Mouse (Mus musculus) limb, embryonic 12.5 days (tissue): ENCODE data around the gene 1700012B07Rik. TPM values are rescaled to one million over a fixed set of nuclear protein-coding genes. Genes with fewer than 3 reads are reported as not detected.

ENCODE experiments used
- ATAC-seq: fragments of 200-750 bp; cut with Nextera tagmentation; 2 replicates; pipeline ENCODE4 v1.8.0; 2017; ENCODE audit warnings: low read depth, moderate TSS enrichment; ENCODE audit not compliant: insufficient number of reproducible peaks, insufficient read depth, low FRiP score, low TSS enrichment
- H3K27ac ChIP-seq: fragments of 300-500 bp; sonication (generic); 2 replicates; pipeline ENCODE4 v1.5.1; 2016; ENCODE audit warnings: mild to moderate bottlenecking, moderate library complexity
- H3K27me3 ChIP-seq: fragments of 300-500 bp; sonication (generic); 2 replicates; pipeline ENCODE4 v1.6.1; 2016; ENCODE audit warnings: mild to moderate bottlenecking, moderate library complexity
- H3K36me3 ChIP-seq: fragments of 300-500 bp; sonication (generic); 2 replicates; pipeline ENCODE4 v1.6.1; 2016; ENCODE audit warnings: mild to moderate bottlenecking, moderate library complexity
- H3K4me1 ChIP-seq: fragments of 300-500 bp; sonication (generic); replicated peaks from 2 replicates; pipeline ENCODE4 v1.6.1; 2016
- H3K4me2 ChIP-seq: fragments of 300-500 bp; sonication (generic); 2 replicates; pipeline ENCODE4 v1.6.1; 2016; ENCODE audit warnings: mild to moderate bottlenecking, moderate library complexity
- H3K4me3 ChIP-seq: fragments of 300-500 bp; sonication (generic); replicated peaks from 2 replicates; pipeline ENCODE4 v1.5.1; 2016; ENCODE audit warnings: mild to moderate bottlenecking
- H3K9ac ChIP-seq: fragments of 300-500 bp; sonication (generic); replicated peaks from 2 replicates; pipeline ENCODE4 v1.6.1; 2016; ENCODE audit warnings: mild to moderate bottlenecking, moderate library complexity
- H3K9me3 ChIP-seq: fragments of 300-500 bp; sonication (generic); 2 replicates; pipeline ENCODE4 v1.6.1; 2016; ENCODE audit warnings: mild to moderate bottlenecking, moderate library complexity
- WGBS: fragments of 180-500 bp; shearing (Covaris S2); methylation state at CpG from one replicate; pipeline ENCODE4 v1.1.7; 2016; 5-methylcytosine and 5-hydroxymethylcytosine counted together
- polyA plus RNA-seq: library from polyadenylated mRNA; unstranded; fragments of >200 nt; fragmentation: Nextera tagmentation; extraction: Ambion mirVana; gene quantifications from 2 replicates; pipeline ENCODE4 v1.2.1, GENCODE M21; 2016

The 1700012B07Rik gene
- polyA plus RNA-seq, 1 experiment from 2014 or later, result not detected

DNA sequence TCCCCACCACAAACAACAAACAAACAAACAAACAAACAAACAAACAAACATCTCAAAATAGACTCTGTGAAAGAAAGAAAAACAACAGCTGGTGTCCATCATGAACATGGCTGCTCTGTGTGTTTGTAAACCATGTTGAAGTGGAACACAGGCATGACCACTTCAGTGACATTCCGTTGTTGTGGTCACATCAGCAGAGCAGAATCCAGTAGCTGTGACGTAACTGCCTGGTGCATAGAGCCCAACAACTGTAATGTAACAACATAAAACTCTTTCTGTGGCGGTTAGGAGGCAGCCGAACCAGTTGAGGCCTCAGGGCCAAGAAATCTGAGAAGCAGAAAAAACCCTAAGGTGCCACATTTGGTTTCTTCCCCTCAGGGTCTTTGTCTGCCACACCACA lies 17.8 kb upstream of the 1700012B07Rik start:
- Histone ChIP-seq H3K36me3 (no peaks in the 10 kb centered on the region), H3K9me3 (no peaks in the 10 kb centered on the region), H3K27me3 (no peaks in the 10 kb centered on the region), H3K4me2 (no peak overlapping the region), H3K9ac (no peak overlapping the region), H3K27ac (no peak overlapping the region), H3K4me3 (no peak overlapping the region), H3K4me1 (peaks cover 18% of the 10 kb centered on the region)
- no peak for ATAC-seq
- 40% methylated on average over 4 of the region's 4 CpGs for WGBS

DNA sequence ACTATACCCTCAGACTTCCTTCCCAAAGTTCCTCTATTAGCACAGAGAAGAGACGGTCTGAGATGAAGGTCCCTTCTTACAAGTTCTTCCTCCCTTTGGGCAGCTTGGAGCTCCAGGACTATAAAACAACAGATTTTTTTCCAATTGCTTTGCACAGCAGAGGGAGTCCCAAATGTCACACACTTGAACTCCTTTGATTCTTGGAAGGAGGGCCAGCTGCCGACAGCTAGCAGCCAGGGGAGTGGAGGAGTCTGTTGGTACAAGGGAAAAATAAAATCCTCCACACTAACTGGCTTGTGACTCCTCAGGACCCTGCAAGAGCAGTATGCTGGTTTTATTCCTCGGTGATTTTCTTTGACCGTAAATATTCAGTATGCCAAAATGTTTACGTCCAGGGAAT lies 16.6 kb upstream of the 1700012B07Rik start:
- Histone ChIP-seq H3K36me3 (no peaks in the 10 kb centered on the region), H3K4me3 (no peak overlapping the region), H3K9me3 (no peaks in the 10 kb centered on the region), H3K27ac (no peak overlapping the region), H3K4me1 (peaks cover 18% of the 10 kb centered on the region), H3K9ac (no peak overlapping the region), H3K27me3 (no peaks in the 10 kb centered on the region), H3K4me2 (no peak overlapping the region)
- 65% methylated on average over 5 of the region's 5 CpGs for WGBS
- no peak for ATAC-seq

GRCm38 (mm10) chr11:109830368-109830767 lies 2.5 kb upstream of the 1700012B07Rik start:
- H3K27me3 ChIP-seq, result no peaks in the 10 kb centered on the region
- 92% methylated on average over 5 of the region's 5 CpGs for WGBS
- H3K4me3 ChIP-seq, result no peak overlapping the region
- H3K9ac ChIP-seq, result no peak overlapping the region
- H3K27ac ChIP-seq, result no peak overlapping the region
- H3K4me1 ChIP-seq, result no peaks in the 10 kb centered on the region
- ATAC-seq, result no peak
- H3K4me2 ChIP-seq, result no peak overlapping the region
- H3K9me3 ChIP-seq, result no peaks in the 10 kb centered on the region
- H3K36me3 ChIP-seq, result no peaks in the 10 kb centered on the region

DNA sequence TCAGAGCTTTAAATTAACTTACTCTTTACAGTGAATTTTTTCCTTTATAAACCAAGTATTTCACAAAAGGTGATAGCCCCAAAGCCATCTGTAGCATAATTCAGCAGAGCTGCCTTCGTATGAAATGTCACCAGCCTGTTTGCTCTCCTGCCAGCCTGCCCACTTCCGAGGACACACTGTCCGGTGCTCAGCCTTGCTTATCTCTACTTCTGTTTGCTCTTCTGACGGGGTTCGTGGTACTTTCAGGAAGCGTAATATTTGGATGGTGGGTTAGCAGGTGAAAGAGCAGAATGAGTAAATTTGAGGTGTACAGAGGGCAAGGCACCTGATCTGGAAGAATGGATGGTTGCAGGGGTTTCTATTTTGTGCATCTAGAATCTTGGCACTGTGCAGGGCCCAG lies 5.6 kb downstream of the 1700012B07Rik start:
- Histone ChIP-seq H3K4me2 (no peak overlapping the region), H3K4me1 (no peaks in the 10 kb centered on the region), H3K9me3 (peaks cover 3% of the 10 kb centered on the region; the same call in 1 of the 2 replicates), H3K36me3 (no peaks in the 10 kb centered on the region), H3K4me3 (no peak overlapping the region), H3K27ac (no peak overlapping the region), H3K27me3 (no peaks in the 10 kb centered on the region), H3K9ac (no peak overlapping the region)
- 88% methylated on average over 6 of the region's 6 CpGs for WGBS
- ATAC-seq, result no peak

DNA sequence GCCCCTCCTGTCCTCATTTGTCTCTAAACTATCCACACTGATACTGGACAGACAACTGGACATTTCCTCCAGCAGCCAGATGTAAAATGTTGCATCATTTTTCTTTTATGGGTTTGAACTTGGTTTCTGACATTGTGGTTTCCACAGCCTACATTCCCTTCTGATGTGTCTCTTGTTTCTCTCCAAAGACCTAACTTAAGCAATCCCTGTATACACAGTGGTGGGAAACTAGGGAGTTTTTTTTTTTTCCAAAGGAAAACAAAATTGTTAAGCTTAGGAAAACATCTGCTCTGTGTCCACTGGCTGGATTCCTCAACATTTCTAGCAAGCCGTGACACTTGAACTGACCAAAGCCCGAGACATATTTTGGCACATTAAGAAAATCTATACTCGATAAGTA lies 10.4 kb downstream of the 1700012B07Rik start:
- 83% methylated on average over 3 of the region's 3 CpGs for WGBS

GRCm38 (mm10) chr11:109816911-109817310 lies 10.9 kb downstream of the 1700012B07Rik start:
- no peak overlapping the region for H3K4me3 ChIP-seq
- H3K27ac ChIP-seq, result no peak overlapping the region
- no peaks in the 10 kb centered on the region for H3K4me1 ChIP-seq
- H3K36me3 ChIP-seq, result no peaks in the 10 kb centered on the region
- no peaks in the 10 kb centered on the region for H3K9me3 ChIP-seq
- H3K27me3 ChIP-seq, result no peaks in the 10 kb centered on the region
- 83% methylated on average over 1 of the region's 1 CpGs for WGBS
- H3K4me2 ChIP-seq, result no peak overlapping the region
- ATAC-seq, result no peak
- no peak overlapping the region for H3K9ac ChIP-seq

More for the DNA sequence above, 10.4 kb downstream of the 1700012B07Rik start:
- no peak overlapping the region for H3K4me2 ChIP-seq
- no peaks in the 10 kb centered on the region for H3K9me3 ChIP-seq
- H3K36me3 ChIP-seq, result no peaks in the 10 kb centered on the region
- ATAC-seq, result no peak
- no peak overlapping the region for H3K4me3 ChIP-seq
- no peaks in the 10 kb centered on the region for H3K4me1 ChIP-seq
- no peak overlapping the region for H3K9ac ChIP-seq
- H3K27me3 ChIP-seq, result no peaks in the 10 kb centered on the region
- H3K27ac ChIP-seq, result no peak overlapping the region

DNA sequence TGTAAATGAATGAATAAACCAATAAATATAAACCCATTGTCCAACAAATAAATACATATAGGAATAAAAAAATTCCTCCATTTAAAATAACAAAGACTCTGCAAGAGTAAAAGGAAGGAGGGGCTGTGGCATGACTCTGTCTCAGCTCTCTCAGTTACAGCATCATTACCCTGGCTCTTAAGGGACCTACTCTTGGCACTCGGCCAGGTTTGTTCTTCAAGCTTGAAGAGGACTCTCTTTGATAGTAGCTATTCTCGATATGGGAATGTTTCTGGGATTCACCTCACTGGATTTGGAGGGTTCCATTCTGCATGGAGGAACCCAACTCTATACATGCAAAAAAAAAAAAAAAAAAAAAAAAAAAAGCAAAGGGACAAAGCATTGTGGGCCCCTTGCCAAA lies 16.1 kb downstream of the 1700012B07Rik start:
- Histone ChIP-seq H3K36me3 (no peaks in the 10 kb centered on the region), H3K4me3 (no peak overlapping the region), H3K9ac (no peak overlapping the region), H3K27ac (no peak overlapping the region), H3K4me1 (no peaks in the 10 kb centered on the region), H3K27me3 (no peaks in the 10 kb centered on the region), H3K4me2 (no peak overlapping the region), H3K9me3 (peaks cover 17% of the 10 kb centered on the region; the same call in 1 of the 2 replicates)
- ATAC-seq, result no peak
- WGBS, result 88% methylated on average over 2 of the region's 2 CpGs

GRCm38 (mm10) chr11:109809175-109809855 lies 18.5 kb downstream of the 1700012B07Rik start:
- no peak overlapping the region for H3K4me3 ChIP-seq
- no peak overlapping the region for H3K4me2 ChIP-seq
- 0 out of 2 replicates have a peak, but pooled peaks cover 2% of the 10 kb centered on the region for H3K4me1 ChIP-seq
- no peaks in the 10 kb centered on the region for H3K36me3 ChIP-seq
- H3K27ac ChIP-seq, result no peak overlapping the region
- H3K9ac ChIP-seq, result no peak overlapping the region
- H3K9me3 ChIP-seq, result peaks cover 17% of the 10 kb centered on the region; the same call in 1 of the 2 replicates
- no peaks in the 10 kb centered on the region for H3K27me3 ChIP-seq
- ATAC-seq, result no peak
- WGBS, result 34% methylated on average over 4 of the region's 4 CpGs

DNA sequence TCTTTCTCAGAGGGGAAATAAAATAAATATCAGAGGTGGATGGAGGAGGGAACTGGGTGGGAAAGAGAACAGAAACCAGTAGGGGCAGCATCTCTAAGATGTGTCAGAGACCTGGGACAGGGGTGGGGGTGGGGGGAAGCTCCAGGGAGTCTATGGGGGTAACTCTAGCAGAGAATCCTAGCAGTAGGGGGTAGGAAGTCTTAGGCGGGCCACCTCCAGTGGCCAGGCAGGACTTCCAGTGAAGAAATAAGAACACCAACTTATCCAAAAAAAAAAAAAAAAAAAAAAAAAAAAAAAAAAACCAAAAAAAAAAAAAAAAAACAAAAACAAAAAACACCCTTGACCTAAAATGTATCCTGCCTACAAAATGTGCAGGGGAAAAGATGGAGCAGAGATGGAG lies 26.3 kb downstream of the 1700012B07Rik start:
- 90% methylated on average over 1 of the region's 1 CpGs for WGBS

GRCm38 (mm10) chr11:109797531-109797930 lies 30.3 kb downstream of the 1700012B07Rik start:
- no peak for ATAC-seq
- H3K4me1 ChIP-seq, result peaks cover 3% of the 10 kb centered on the region; the same call in 1 of the 2 replicates
- no peaks in the 10 kb centered on the region for H3K9me3 ChIP-seq
- H3K27me3 ChIP-seq, result no peaks in the 10 kb centered on the region
- WGBS, result 85% methylated on average over 6 of the region's 6 CpGs
- no peaks in the 10 kb centered on the region for H3K36me3 ChIP-seq
- no peak overlapping the region for H3K4me3 ChIP-seq
- no peak overlapping the region for H3K9ac ChIP-seq
- H3K27ac ChIP-seq, result no peak overlapping the region
- H3K4me2 ChIP-seq, result no peak overlapping the region

More for the DNA sequence above, 26.3 kb downstream of the 1700012B07Rik start:
- no peak overlapping the region for H3K27ac ChIP-seq
- no peak overlapping the region for H3K9ac ChIP-seq
- no peaks in the 10 kb centered on the region for H3K9me3 ChIP-seq
- no peak overlapping the region for H3K4me2 ChIP-seq
- no peak for ATAC-seq
- H3K4me3 ChIP-seq, result no peak overlapping the region
- no peaks in the 10 kb centered on the region for H3K27me3 ChIP-seq
- no peaks in the 10 kb centered on the region for H3K36me3 ChIP-seq
- peaks cover 23% of the 10 kb centered on the region for H3K4me1 ChIP-seq

GRCm38 (mm10) chr11:109795536-109795935 lies 32.3 kb downstream of the 1700012B07Rik start:
- no peaks in the 10 kb centered on the region for H3K4me1 ChIP-seq
- H3K9me3 ChIP-seq, result no peaks in the 10 kb centered on the region
- no peak for ATAC-seq
- no peak overlapping the region for H3K4me3 ChIP-seq
- no peak overlapping the region for H3K27ac ChIP-seq
- H3K4me2 ChIP-seq, result no peak overlapping the region
- no peaks in the 10 kb centered on the region for H3K27me3 ChIP-seq
- no peaks in the 10 kb centered on the region for H3K36me3 ChIP-seq
- H3K9ac ChIP-seq, result no peak overlapping the region
- WGBS, result 70% methylated on average over 2 of the region's 2 CpGs

GRCm38 (mm10) chr11:109793578-109793977 lies 34.3 kb downstream of the 1700012B07Rik start:
- no peak overlapping the region for H3K9ac ChIP-seq
- ATAC-seq, result no peak
- no peak overlapping the region for H3K27ac ChIP-seq
- no peaks in the 10 kb centered on the region for H3K4me1 ChIP-seq
- 92% methylated on average over 4 of the region's 4 CpGs for WGBS
- H3K36me3 ChIP-seq, result no peaks in the 10 kb centered on the region
- no peak overlapping the region for H3K4me2 ChIP-seq
- H3K4me3 ChIP-seq, result no peak overlapping the region
- H3K27me3 ChIP-seq, result no peaks in the 10 kb centered on the region
- no peaks in the 10 kb centered on the region for H3K9me3 ChIP-seq
